Mouse (Mus musculus): ENCODE measurements around the gene Rgcc. TPM values are rescaled to one million over a fixed set of nuclear protein-coding genes. Genes with fewer than 3 reads are reported as not detected.

The Rgcc gene
- polyA plus RNA-seq, 1 experiment, result 73.1 TPM

DNA sequence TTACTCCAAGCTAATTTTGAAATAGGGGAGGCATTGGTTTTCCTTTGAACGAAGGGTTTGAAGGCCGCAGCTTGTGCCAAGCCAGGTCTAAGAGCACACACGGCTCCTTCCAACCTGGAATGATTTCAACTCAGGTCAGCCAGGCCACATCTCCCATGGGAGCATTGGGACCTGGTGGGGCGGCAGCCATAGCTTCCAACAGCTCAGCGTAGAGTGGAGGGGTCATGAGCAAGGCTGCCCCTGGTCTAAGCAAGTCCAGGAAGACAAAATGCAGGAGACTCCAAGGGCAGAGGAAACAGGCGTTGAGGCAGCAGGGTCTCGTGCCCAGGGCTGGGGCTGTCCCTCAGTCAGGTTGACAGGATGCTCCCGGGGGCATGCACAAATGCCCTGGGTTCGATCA is 28.5 kb downstream of the Rgcc start:
- Histone ChIP-seq H3K27ac (ENCODE audit: insufficient read depth, low read length) (no peak overlapping the region), H3K4me1 (ENCODE audit: control insufficient read depth, insufficient read depth, low read length) (no peaks in the 10 kb centered on the region), H3K4me3 (ENCODE audit: insufficient read depth, low read length) (no peak overlapping the region)
- TF ChIP-seq POLR2A (IDR thresholded peaks at IDR 0.05; ENCODE audit: extremely low read depth, insufficient read depth, low read length) (no peak), CTCF (IDR thresholded peaks at IDR 0.05; ENCODE audit: extremely low read depth, insufficient read depth, low read length) (no peak)

- H3K4me1 ChIP-seq (ENCODE audit: control insufficient read depth, insufficient read depth, low read length), result no peaks in the 10 kb centered on the region
- no peak overlapping the region for H3K27ac ChIP-seq (ENCODE audit: insufficient read depth, low read length)
- no peak overlapping the region for H3K4me3 ChIP-seq (ENCODE audit: insufficient read depth, low read length)
- TF ChIP-seq CTCF (IDR thresholded peaks at IDR 0.05; ENCODE audit: extremely low read depth, insufficient read depth, low read length) (no peak), POLR2A (IDR thresholded peaks at IDR 0.05; ENCODE audit: extremely low read depth, insufficient read depth, low read length) (no peak)
Measured at GRCm38 (mm10) chr14:79272188-79272694, 29.2 kb downstream of the Rgcc start.

- Histone ChIP-seq H3K4me3 (ENCODE audit: insufficient read depth, low read length) (no peak overlapping the region), H3K27ac (ENCODE audit: insufficient read depth, low read length) (no peak overlapping the region), H3K4me1 (ENCODE audit: control insufficient read depth, insufficient read depth, low read length) (no peaks in the 10 kb centered on the region)
- TF ChIP-seq CTCF (IDR thresholded peaks at IDR 0.05; ENCODE audit: extremely low read depth, insufficient read depth, low read length), result no peak
- TF ChIP-seq POLR2A (IDR thresholded peaks at IDR 0.05; ENCODE audit: extremely low read depth, insufficient read depth, low read length), result no peak
Measured at GRCm38 (mm10) chr14:79269551-79269950, 31.9 kb downstream of the Rgcc start.

- Histone ChIP-seq H3K4me1 (ENCODE audit: control insufficient read depth, insufficient read depth, low read length) (no peaks in the 10 kb centered on the region), H3K27ac (ENCODE audit: insufficient read depth, low read length) (no peak overlapping the region), H3K4me3 (ENCODE audit: insufficient read depth, low read length) (no peak overlapping the region)
- TF ChIP-seq CTCF (IDR thresholded peaks at IDR 0.05; ENCODE audit: extremely low read depth, insufficient read depth, low read length) (no peak), POLR2A (IDR thresholded peaks at IDR 0.05; ENCODE audit: extremely low read depth, insufficient read depth, low read length) (no peak)
Measured at GRCm38 (mm10) chr14:79267878-79268277, 33.6 kb downstream of the Rgcc start.

- no peak overlapping the region for H3K27ac ChIP-seq (ENCODE audit: insufficient read depth, low read length)
- H3K4me1 ChIP-seq (ENCODE audit: control insufficient read depth, insufficient read depth, low read length), result no peaks in the 10 kb centered on the region
- TF ChIP-seq POLR2A (IDR thresholded peaks at IDR 0.05; ENCODE audit: extremely low read depth, insufficient read depth, low read length), result no peak
- no peak for TF ChIP-seq CTCF (IDR thresholded peaks at IDR 0.05; ENCODE audit: extremely low read depth, insufficient read depth, low read length)
- H3K4me3 ChIP-seq (ENCODE audit: insufficient read depth, low read length), result no peak overlapping the region
Measured at GRCm38 (mm10) chr14:79267382-79267781, 34.1 kb downstream of the Rgcc start.

DNA sequence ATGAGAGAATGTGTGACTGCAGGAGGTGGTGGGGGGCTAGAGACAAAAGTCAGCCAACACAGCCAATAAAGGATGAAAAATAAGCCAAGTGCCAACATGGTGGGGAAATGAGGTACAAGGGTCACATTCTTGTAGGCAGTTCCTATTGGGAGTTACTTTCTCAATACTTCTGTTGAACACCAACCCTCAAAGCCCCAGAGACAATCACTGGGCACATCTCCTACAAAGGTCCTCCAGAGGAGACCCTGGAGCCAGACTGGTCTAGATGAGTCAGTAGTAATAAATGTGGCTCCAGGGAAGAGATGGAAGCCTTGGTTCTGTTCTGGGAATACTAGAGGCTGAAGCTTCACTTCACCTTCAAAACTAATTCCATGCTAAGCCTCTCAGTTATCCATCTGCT is 35.0 kb downstream of the Rgcc start:
- no peak overlapping the region for H3K4me3 ChIP-seq (ENCODE audit: insufficient read depth, low read length)
- TF ChIP-seq CTCF (IDR thresholded peaks at IDR 0.05; ENCODE audit: extremely low read depth, insufficient read depth, low read length) (no peak), POLR2A (IDR thresholded peaks at IDR 0.05; ENCODE audit: extremely low read depth, insufficient read depth, low read length) (no peak)
- no peak overlapping the region for H3K27ac ChIP-seq (ENCODE audit: insufficient read depth, low read length)
- no peaks in the 10 kb centered on the region; the same call in 1 of the 2 replicates for H3K4me1 ChIP-seq (ENCODE audit: control insufficient read depth, insufficient read depth, low read length)

- Histone ChIP-seq H3K27ac (ENCODE audit: insufficient read depth, low read length) (no peak overlapping the region), H3K4me1 (ENCODE audit: control insufficient read depth, insufficient read depth, low read length) (no peaks in the 10 kb centered on the region; the same call in 1 of the 2 replicates), H3K4me3 (ENCODE audit: insufficient read depth, low read length) (no peak overlapping the region)
- TF ChIP-seq POLR2A (IDR thresholded peaks at IDR 0.05; ENCODE audit: extremely low read depth, insufficient read depth, low read length) (no peak), CTCF (IDR thresholded peaks at IDR 0.05; ENCODE audit: extremely low read depth, insufficient read depth, low read length) (no peak)
Measured at GRCm38 (mm10) chr14:79265738-79266137, 35.7 kb downstream of the Rgcc start.

DNA sequence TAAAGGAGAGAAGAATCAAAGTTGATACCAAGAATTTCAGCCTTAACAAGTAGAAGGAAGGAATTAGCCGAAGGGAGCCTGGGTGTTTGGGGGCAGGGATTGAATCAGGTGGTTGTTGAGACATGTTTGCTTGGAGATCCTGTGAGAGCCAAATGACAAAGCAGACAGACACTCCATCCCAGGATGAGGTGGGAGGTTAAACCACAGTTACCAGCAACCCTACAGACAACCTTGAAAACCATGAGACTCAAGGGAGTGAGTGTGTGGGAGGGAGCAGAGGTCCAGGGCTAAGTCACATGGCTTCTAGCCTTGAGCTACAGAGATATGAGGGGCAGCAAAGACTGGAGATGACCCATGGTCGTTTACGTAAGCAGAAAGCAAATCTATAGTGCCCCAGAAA is 38.1 kb downstream of the Rgcc start:
- no peak overlapping the region for H3K4me3 ChIP-seq (ENCODE audit: insufficient read depth, low read length)
- no peak overlapping the region for H3K27ac ChIP-seq (ENCODE audit: insufficient read depth, low read length)
- H3K4me1 ChIP-seq (ENCODE audit: control insufficient read depth, insufficient read depth, low read length), result no peaks in the 10 kb centered on the region; the same call in 1 of the 2 replicates
- TF ChIP-seq CTCF (IDR thresholded peaks at IDR 0.05; ENCODE audit: extremely low read depth, insufficient read depth, low read length), result no peak
- TF ChIP-seq POLR2A (IDR thresholded peaks at IDR 0.05; ENCODE audit: extremely low read depth, insufficient read depth, low read length), result no peak

GRCm38 (mm10) chr14:79262677-79263076 is 38.8 kb downstream of the Rgcc start:
- TF ChIP-seq CTCF (IDR thresholded peaks at IDR 0.05; ENCODE audit: extremely low read depth, insufficient read depth, low read length), result no peak
- no peak for TF ChIP-seq POLR2A (IDR thresholded peaks at IDR 0.05; ENCODE audit: extremely low read depth, insufficient read depth, low read length)
- no peak overlapping the region for H3K27ac ChIP-seq (ENCODE audit: insufficient read depth, low read length)
- H3K4me1 ChIP-seq (ENCODE audit: control insufficient read depth, insufficient read depth, low read length), result no peaks in the 10 kb centered on the region; the same call in 1 of the 2 replicates
- H3K4me3 ChIP-seq (ENCODE audit: insufficient read depth, low read length), result no peak overlapping the region

DNA sequence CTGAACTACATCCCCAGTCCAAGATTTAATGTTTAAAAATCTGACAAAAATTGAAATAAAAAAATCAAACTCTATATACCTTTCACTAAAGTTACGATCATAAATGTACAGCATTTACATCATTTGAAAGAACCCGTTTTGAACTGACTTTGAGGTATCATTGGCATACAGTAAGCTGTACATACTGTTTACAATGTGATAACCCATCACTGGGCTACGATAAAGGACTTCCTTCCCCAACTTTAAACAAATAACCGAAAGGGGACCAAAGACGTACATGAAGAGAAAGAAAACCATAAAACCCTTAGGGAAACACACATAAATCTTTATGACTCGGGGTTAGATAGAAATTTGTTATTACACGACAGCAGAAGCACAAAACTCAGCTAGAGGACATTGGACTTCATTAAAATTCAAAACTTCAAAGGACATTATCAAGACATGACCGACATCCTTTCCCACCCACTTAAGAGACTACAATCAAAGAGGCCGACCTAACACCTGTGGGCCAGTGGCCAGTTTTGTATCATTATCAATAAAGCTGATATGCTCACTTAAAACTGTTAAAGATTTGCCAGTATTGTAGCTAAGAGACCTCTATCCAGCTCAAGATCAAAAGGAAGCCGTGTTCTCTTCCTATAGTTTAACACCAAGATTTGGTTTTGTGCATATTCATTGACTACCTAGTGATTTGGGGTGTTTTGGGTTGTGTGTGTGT is 42.2 kb downstream of the Rgcc start:
- Histone ChIP-seq H3K4me1 (ENCODE audit: control insufficient read depth, insufficient read depth, low read length) (no peaks in the 10 kb centered on the region; the same call in 1 of the 2 replicates), H3K27ac (ENCODE audit: insufficient read depth, low read length) (no peak overlapping the region), H3K4me3 (ENCODE audit: insufficient read depth, low read length) (no peak overlapping the region)
- TF ChIP-seq POLR2A (IDR thresholded peaks at IDR 0.05; ENCODE audit: extremely low read depth, insufficient read depth, low read length) (no peak), CTCF (IDR thresholded peaks at IDR 0.05; ENCODE audit: extremely low read depth, insufficient read depth, low read length) (no peak)

Data from cortical plate, adult 2 months (tissue).